Mouse (Mus musculus) monocyte, adult 2 months (primary cell): ENCODE measurements around the gene Pdia3.
"Not testable (repeated sequence)": the region's sequence is repeated elsewhere in the genome, so short reads cannot be mapped to it uniquely, and the experiment has no call there.

Source experiments
- DNase-seq, 2 experiments: peaks; one replicate each; pipeline ENCODE4 v3.0.0; 2022; ENCODE audit warnings: low spot score in 2 of 2, low read depth in 1 of 2

Gene Pdia3

DNA sequence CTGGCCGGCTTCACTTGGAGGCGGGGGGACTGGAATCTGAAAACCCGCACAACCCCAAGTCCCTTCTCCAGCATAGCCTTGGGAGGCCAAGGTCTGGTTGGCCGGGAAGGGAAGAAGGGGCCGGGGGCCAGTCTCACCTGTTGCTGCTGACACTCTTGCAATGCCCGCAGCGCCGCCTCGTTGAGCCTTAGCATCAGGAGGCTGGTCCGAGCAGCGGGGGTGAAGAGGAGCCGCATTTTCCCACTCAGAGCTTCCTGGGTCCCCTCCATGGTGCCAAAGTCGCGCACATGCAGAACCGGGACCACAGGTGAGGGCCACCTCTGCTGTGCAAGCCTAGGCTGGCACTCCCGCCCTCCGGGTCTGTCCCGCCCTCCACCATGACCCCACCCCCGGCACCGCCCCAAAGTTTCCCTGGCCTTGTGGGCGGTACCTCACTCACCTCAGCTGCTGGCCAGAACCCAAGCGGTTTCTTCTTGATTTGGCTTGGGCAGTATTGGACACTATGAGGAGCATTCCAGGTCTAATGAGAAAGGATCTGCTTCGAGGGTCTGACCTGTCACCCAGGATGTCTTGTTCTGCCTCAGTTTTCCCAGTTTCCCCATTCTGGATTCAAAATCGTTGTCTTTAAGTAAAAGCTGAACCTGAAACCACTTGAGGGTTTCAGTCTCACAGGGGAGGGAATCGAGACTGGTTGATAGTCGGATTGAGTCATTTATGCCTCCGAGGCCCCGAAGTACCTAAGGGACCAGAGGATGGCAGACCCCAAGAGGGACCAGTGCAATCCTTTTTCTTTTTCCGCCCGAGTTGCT lies 28.9 kb downstream of the Pdia3 start:
- DNase-seq, result peak in 1 of 2 experiments; percentile 12

DNA sequence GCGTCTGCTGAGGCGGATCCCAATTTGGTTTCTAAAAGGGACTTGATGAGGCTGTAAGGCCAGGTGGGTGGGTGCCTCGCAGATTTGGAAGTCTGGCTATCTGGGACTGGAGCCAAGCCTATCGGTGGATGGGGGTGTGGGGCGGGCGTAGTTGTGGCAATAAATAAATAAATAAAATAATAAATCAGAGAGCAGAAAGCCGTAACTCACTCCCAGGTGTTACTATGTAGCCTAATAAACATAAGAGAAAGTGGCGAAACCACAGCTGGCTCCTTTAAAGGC lies 29.4 kb downstream of the Pdia3 start:
- DNase-seq, result no peak

- no peak for DNase-seq
Measured at GRCm38 (mm10) chr2:121444178-121444577, 30.6 kb downstream of the Pdia3 start, which contains the start of gene Ell3. Gene Ell3, minus strand, starts transcription at chr2:121444278.

DNA sequence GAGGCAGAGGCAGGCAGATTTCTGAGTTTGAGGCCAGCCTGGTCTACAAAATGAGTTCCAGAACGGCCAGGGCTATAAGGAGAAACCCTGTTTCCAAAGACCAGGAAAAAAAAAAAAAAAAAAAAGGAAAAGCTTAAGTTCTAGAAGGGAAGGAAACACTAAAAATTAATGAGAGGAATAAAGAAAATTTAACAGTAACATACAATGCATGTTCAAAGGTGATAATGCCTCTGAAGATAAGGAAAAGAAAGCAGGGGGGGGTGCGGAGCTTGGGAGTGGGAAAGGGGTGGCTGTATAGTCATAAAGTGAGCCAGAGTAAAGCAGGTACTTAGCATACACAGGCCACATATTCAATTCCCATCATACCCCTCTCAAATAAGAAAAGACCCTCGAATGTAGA lies 31.5 kb downstream of the Pdia3 start:
- DNase-seq, result no peak

- DNase-seq, result no peak
Measured at GRCm38 (mm10) chr2:121446506-121446905, 32.9 kb downstream of the Pdia3 start.

GRCm38 (mm10) chr2:121447006-121447405 lies 33.4 kb downstream of the Pdia3 start:
- DNase-seq, result no peak

GRCm38 (mm10) chr2:121448136-121448535 lies 34.6 kb downstream of the Pdia3 start:
- DNase-seq, result no peak

DNA sequence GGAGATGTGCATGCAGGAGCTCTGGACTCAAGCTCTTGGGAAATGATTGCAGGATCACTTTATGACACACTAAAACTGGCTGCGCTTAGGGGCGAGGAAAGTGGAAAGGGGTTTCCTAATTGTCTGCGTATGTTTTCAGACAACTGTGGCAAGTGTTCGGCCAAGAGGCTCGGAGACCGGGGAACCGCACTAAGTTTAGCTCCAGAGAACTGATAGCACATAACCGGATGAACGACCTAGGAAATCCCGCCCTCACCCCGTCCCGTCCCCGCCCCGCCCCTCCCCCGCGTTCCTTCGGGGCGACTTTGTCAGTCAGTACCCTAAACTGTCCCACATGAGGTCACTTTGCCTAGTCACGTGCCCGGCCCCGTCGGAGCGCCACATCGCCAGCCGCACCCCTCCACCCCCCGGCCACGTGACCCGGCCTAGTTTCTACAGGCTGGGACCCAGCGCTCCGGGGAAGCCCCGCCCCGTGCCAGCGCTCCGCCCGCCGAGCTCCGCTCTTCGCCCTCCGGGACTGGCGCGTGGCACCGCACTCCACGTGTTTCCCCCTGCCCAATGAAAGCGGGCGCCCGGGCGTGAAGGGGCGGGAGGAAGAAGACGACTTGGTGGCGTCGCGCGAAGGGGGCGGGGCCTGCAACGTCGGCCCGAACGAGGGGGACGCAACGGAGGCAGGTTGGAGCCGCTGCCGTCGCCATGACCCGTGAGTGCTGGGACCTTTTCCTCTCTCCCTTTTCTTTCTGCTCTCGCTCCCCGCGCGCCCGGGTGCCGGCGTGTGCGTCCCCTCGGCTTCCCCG lies 35.4 kb downstream of the Pdia3 start, which contains the start of gene Serf2:
Gene Serf2 (plus strand): TSS at position 457 of the 797 bp plus-strand sequence.
- DNase-seq, result peak; percentile 99 to 100

- DNase-seq, result no peak
Measured at GRCm38 (mm10) chr2:121449545-121450011, 36.0 kb downstream of the Pdia3 start.

DNA sequence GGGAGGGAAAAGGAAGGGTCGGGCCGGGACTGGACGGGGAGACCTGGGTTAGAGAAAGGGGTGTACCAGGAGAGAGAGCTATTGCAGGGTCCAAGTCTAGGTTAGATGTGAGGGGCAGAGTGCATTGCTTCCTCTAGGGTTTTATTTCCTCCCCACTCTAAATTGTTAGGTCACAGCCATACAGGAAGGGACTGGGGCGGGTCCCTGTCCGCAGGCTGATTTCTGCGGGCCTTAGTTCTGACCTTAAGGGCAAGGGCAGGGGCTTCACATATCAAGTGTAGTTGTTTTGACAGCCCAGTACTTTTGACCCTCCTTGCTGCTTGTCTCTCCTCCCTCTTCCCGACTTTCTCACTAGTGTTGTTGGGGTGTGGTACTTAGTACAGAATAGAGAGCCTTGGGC lies 36.5 kb downstream of the Pdia3 start:
- no peak for DNase-seq

DNA sequence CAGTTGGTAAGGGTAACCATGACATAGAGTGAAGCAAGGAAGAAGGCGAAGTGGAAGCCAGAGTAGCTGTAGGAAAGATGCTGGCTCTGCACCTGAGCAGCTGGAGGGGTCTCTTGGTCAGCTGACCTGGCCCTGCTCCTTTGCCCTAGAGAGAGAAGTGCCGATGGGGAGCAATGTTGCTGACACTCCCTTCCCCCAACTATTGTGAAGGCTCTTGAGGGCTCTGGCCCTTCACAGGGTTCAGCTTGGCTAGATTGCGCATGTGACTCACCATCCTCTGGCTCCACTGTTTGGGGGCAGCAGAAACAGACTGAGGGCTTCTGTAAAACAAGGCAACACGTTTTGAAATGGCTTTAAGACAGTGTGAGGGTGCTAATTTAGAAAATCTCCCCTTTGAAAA lies 38.8 kb downstream of the Pdia3 start:
- DNase-seq, result no peak

GRCm38 (mm10) chr2:121452990-121453389 lies 39.4 kb downstream of the Pdia3 start, which contains the start of gene Hypk:
Gene Hypk, plus strand, starts transcription at chr2:121453290.
- no peak for DNase-seq

GRCm38 (mm10) chr2:121453917-121454316 lies 40.3 kb downstream of the Pdia3 start:
- no peak for DNase-seq

DNA sequence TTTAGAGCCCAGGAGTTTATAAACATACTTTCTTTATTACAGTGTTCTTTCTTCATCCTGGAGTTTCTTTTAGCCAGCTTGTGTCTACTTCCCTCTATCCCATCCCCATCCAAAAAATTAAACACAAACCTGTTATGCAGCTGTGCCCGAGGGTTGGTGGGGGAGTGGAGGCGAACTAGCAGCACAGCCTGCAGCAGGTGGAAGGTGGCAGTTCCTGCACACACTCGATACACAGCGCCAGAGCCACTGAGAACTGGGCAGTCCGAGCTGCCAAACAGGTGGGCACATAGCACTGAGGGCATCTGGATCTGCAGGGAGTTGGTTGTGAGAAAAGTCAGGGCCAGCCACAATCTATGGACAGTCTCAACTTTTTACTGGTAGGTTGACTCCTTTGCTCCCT lies 42.0 kb downstream of the Pdia3 start:
- DNase-seq, result no peak

DNA sequence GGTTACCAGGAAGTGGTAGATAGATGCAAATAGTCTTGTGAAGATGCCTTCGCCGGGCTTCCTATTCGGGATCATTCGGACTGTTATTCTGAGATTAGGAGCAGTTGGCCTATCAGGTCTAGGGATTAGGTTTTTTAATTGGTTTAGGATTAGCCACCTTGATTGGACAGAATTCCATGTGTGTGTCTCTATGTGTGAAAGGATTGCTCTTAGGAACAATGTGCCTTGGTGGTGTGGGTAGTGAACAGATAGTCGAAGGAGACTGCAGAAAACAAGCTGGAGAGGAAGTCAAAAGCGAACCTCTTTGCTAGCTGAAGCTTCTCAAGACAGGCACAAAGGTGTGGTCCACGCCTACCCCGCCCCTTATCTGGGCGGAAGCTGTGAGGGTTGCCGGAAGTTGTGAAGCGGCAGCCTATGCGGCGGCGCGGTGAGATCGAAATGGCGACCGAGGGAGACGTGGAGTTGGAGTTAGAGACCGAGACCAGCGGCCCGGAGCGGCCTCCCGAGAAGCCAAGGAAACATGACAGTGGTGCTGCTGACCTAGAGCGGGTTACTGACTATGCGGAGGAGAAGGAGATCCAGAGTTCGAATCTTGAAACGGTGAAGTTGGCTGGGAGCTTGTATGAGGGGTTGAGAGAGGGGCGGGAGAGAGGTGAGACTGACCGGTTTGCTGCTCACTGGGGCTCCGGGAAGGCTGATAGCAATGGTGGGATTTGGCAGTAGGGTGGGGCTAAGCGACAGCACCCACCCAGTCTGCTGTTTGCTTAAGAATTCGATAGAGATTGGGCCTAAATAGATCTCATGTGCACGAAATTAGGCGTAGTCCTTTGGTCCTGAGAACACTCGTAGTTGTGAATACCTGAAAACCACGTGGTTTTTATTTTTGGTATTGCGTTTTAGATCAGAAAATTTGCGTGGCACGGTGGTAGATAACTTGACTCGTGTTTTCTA lies 43.4 kb downstream of the Pdia3 start, which contains the start of gene Serinc4:
Gene Serinc4 (minus strand): TSS at position 90 of the 951 bp plus-strand sequence.
- peak; percentile 62 to 71 for DNase-seq

DNA sequence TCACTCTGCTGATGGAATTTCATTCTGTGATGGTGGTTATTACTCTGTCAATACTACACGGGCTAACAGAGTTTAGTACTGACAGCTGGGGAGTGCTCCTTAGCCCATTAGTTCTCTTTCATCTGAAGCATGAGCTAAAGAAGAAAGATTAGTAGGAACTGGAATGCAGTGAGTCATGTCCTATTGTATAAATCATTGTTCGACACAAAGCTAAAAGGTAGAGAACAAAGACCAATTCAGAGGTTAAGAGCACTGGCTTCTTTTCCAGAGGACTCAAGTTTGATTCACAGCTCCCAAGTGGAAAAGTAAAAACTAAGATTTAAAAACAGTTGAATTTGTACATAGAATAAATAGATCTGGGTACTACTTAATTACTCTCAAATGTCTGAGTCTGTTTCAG lies 46.5 kb downstream of the Pdia3 start:
- DNase-seq, result no peak

DNA sequence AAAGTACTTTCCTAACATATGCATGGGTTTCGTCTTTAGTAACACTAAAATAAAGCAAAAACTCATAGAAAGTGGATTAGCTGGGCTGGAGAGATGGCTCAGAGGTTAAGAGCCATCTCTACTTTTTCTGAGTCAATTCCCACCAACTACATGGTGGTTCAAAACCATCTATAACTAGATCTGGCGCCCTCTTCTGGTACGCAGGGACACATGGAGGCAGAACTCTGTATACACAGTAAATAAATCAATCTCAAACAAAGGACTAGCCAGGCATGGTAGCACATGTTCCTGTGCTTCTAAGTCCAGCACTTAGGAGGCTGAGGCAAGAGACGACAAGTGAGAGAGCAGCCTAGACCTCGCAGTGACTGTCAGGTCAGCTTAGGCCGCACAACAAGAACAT lies 55.4 kb downstream of the Pdia3 start:
- not testable (repeated sequence) for DNase-seq

DNA sequence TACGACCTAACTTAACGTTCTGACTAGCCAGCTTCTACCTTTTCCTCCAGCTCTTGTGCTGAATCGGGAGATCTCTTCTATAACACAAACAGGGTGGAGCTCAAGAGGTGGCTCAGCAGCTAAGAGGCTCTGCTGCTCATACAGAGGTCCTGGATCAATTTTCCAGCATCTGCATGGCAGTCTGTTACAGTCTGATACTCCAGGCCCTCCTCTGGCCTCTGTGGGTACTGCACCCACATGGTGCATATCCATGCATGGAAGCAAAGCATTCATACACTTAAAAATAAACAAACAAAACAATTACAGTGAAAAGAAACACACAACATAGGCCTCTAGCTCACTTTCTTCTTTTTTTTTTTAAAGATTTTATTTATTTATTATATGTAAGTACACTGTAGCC lies 59.2 kb downstream of the Pdia3 start:
- not testable (repeated sequence) for DNase-seq

GRCm38 (mm10) chr2:121473301-121474179 lies 60.0 kb downstream of the Pdia3 start, which contains the start of gene Mfap1b:
Gene Mfap1b, minus strand, starts transcription at chr2:121474067.
- peak; percentile 27 to 60 for DNase-seq

GRCm38 (mm10) chr2:121474180-121474535 lies 60.6 kb downstream of the Pdia3 start:
- no peak for DNase-seq
